In genomic region chr15:81399297-81399637, GRCm38 (mm10) we compare ENCODE assay signal across 9 mouse cellular contexts. TPM values are rescaled to one million over a fixed set of nuclear protein-coding genes. Genes with fewer than 3 reads are reported as not detected.
A peak's percentile ranks its signal among the peaks of the same experiment; 100 is the strongest.
DNase-seq lines count a peak whose midpoint lies in the region; ATAC-seq and TF ChIP-seq lines count a peak whose summit lies in the region.
"Had no signal": no experiment of that assay in that cellular context is flagged by ENCODE, and none has a peak within 500 bp of the region (broad histone marks: within the 10 kb centered on the region; RNA-seq: fewer than 3 reads in every experiment).

No protein-coding gene starts in this region.

- ATAC-seq in heart, embryonic 14.5 days (ENCODE audit: insufficient number of reproducible peaks, insufficient read depth, low FRiP score, low read depth), result peak; percentile 35; the same call in 1 of the 2 replicates
- ATAC-seq in G1E (ENCODE audit: extremely low read depth, insufficient number of reproducible peaks, low FRiP score, poor library complexity, severe bottlenecking), result no peak

- peak overlapping the region; percentile 92 for H3K9ac ChIP-seq in heart, embryonic 14.5 days (ENCODE audit: low read length)

- H3K9me3 ChIP-seq in heart, embryonic 14.5 days (ENCODE audit: control insufficient read depth, low read length), result no peaks in the 10 kb centered on the region
- H3K9me3 ChIP-seq in G1E (replicated peaks), result no peaks in the 10 kb centered on the region
- no peaks in the 10 kb centered on the region for H3K9me3 ChIP-seq in hindbrain, embryonic 10.5 days
- no peaks in the 10 kb centered on the region for H3K9me3 ChIP-seq in midbrain, embryonic 10.5 days (replicated peaks)

- H3K27ac ChIP-seq in heart, embryonic 14.5 days (replicated peaks in 1 of 2; ENCODE audit: control insufficient read depth in 1 of 2, insufficient read depth in 1 of 2, low read depth in 2 of 2, low read length in 2 of 2), result peak overlapping the region; percentile 92 to 94
- peak overlapping the region; percentile 99 for H3K27ac ChIP-seq in hindbrain, embryonic 10.5 days
- H3K27ac ChIP-seq in midbrain, embryonic 10.5 days (replicated peaks), result peak overlapping the region; percentile 96

- peak overlapping the region; percentile 69 for H3K4me2 ChIP-seq in heart, embryonic 14.5 days (ENCODE audit: low read length)

- intact Hi-C loops in heart, postnatal 36 days (cut with DNase I), result loop anchor here (2.0 kb wide), 3 partner anchors 38 to 186 kb away; partner anchors contain the start of genes Ep300, Rbx1 and Slc25a17

- H3K4me3 ChIP-seq in heart, embryonic 14.5 days (ENCODE audit: control insufficient read depth in 1 of 2, insufficient read depth in 1 of 2, low read depth in 1 of 2, low read length in 2 of 2), result peak overlapping the region; percentile 88 to 97
- peak overlapping the region; percentile 96 for H3K4me3 ChIP-seq in G1E (ENCODE audit: low read depth, low read length)
- H3K4me3 ChIP-seq in hindbrain, embryonic 10.5 days, result peak overlapping the region; percentile 93
- peak overlapping the region; percentile 90 for H3K4me3 ChIP-seq in midbrain, embryonic 10.5 days

- no peak for DNase-seq in heart, postnatal 36 days
- DNase-seq in G1E (ENCODE audit: low spot score), result no peak
- no peak for DNase-seq in hindbrain, embryonic 10.5 days (ENCODE audit: low spot score)
- no peak for DNase-seq in midbrain, embryonic 10.5 days (ENCODE audit: low spot score)
- no peak for DNase-seq in retina, embryonic 14.5 days (ENCODE audit: low spot score)
- DNase-seq in spleen, postnatal 14 days (ENCODE audit: low spot score in 2 of 2), result no peak
- DNase-seq in cerebellum, postnatal 14 days, result no peak

- under 1% methylated on average over 21 of the region's 21 CpGs for WGBS in heart, embryonic 14.5 days
- 0% methylated on average over 21 of the region's 21 CpGs for WGBS in hindbrain, embryonic 10.5 days
- 0% methylated on average over 21 of the region's 21 CpGs for WGBS in midbrain, embryonic 10.5 days

- no peaks in the 10 kb centered on the region for H3K27me3 ChIP-seq in heart, embryonic 14.5 days (ENCODE audit: control insufficient read depth, insufficient read depth, low read length)
- no peaks in the 10 kb centered on the region for H3K27me3 ChIP-seq in G1E (ENCODE audit: insufficient read depth, low read length)
- H3K27me3 ChIP-seq in hindbrain, embryonic 10.5 days (ENCODE audit: insufficient read depth, poor library complexity, severe bottlenecking), result no peaks in the 10 kb centered on the region
- H3K27me3 ChIP-seq in midbrain, embryonic 10.5 days (ENCODE audit: low read depth, poor library complexity, severe bottlenecking), result no peaks in the 10 kb centered on the region

- no peak for TF ChIP-seq CTCF in G1E (IDR thresholded peaks at IDR 0.05; ENCODE audit: low read depth, low read length)

- no peaks in the 10 kb centered on the region for H3K36me3 ChIP-seq in heart, embryonic 14.5 days (ENCODE audit: control insufficient read depth, insufficient read depth, low read length)
- peaks cover 17% of the 10 kb centered on the region for H3K36me3 ChIP-seq in G1E (replicated peaks)
- peaks cover 17% of the 10 kb centered on the region for H3K36me3 ChIP-seq in hindbrain, embryonic 10.5 days
- H3K36me3 ChIP-seq in midbrain, embryonic 10.5 days, result peaks cover 19% of the 10 kb centered on the region; the same call in 1 of the 2 replicates

- peaks cover 0 to 13% of the 10 kb centered on the region in 2 experiments; a peak in 2 of 4 replicates for H3K4me1 ChIP-seq in heart, embryonic 14.5 days (ENCODE audit: control insufficient read depth in 2 of 2, insufficient read depth in 2 of 2, low read length in 2 of 2)
- peaks cover 44% of the 10 kb centered on the region for H3K4me1 ChIP-seq in G1E (ENCODE audit: insufficient read depth, low read depth, low read length)
- H3K4me1 ChIP-seq in hindbrain, embryonic 10.5 days (replicated peaks), result peaks cover 28% of the 10 kb centered on the region
- peaks cover 26% of the 10 kb centered on the region for H3K4me1 ChIP-seq in midbrain, embryonic 10.5 days

RNA-seq across cellular contexts. Expression of gene St13, which starts 0.6 kb away (rescaled TPM):
- 101 and 105 TPM in 2 replicates for polyA plus RNA-seq in heart, embryonic 14.5 days (2014; fragmentation: Nextera tagmentation; extraction: Ambion mirVana)
- total RNA-seq in heart, postnatal 36 days (2021), result 10 to 100 TPM; 98.6 to 99.5 TPM
- 222 and 278 TPM in 2 replicates for total RNA-seq in G1E (2014; fragmentation: Nextera tagmentation)
- 264 and 337 TPM in 2 replicates for total RNA-seq in G1E (2017)
- 311 and 532 TPM in 2 replicates for polyA plus RNA-seq in G1E (2012)
- 172 and 202 TPM in 2 replicates for polyA plus RNA-seq in hindbrain, embryonic 10.5 days (2016; fragmentation: Nextera tagmentation; extraction: Ambion mirVana)
- 205 and 220 TPM in 2 replicates for polyA plus RNA-seq in midbrain, embryonic 10.5 days (2016; fragmentation: Nextera tagmentation; extraction: Ambion mirVana)

RNA-seq across cellular contexts. Expression of gene Xpnpep3, which starts 0.7 kb away (rescaled TPM):
- polyA plus RNA-seq in heart, embryonic 14.5 days (2014; fragmentation: Nextera tagmentation; extraction: Ambion mirVana), result 9.1 and 10.9 TPM in 2 replicates
- total RNA-seq in heart, postnatal 36 days (2021), result 10 to 100 TPM; 13.3 TPM
- total RNA-seq in G1E (2014; fragmentation: Nextera tagmentation) (18.3 and 28.3 TPM in 2 replicates), G1E (2017) (18.8 and 22.9 TPM in 2 replicates)
- 0.61 and 0.90 TPM in 2 replicates for polyA plus RNA-seq in G1E (2012)
- polyA plus RNA-seq in hindbrain, embryonic 10.5 days (2016; fragmentation: Nextera tagmentation; extraction: Ambion mirVana), result 10.6 and 11.6 TPM in 2 replicates
- 12.4 and 12.9 TPM in 2 replicates for polyA plus RNA-seq in midbrain, embryonic 10.5 days (2016; fragmentation: Nextera tagmentation; extraction: Ambion mirVana)

RNA-seq across cellular contexts. Expression of gene Dnajb7, which starts 8.8 kb away (rescaled TPM):
- polyA plus RNA-seq in heart, embryonic 14.5 days (2014; fragmentation: Nextera tagmentation; extraction: Ambion mirVana), result 1.1 and 1.3 TPM in 2 replicates
- total RNA-seq in heart, postnatal 36 days (2021), result not detected
- total RNA-seq in G1E (2014; fragmentation: Nextera tagmentation) (not detected in 2 replicates), G1E (2017) (0.49 TPM in 1 of 2 replicates, not detected in the other)
- polyA plus RNA-seq in G1E (2012), result not detected in 2 replicates
- polyA plus RNA-seq in hindbrain, embryonic 10.5 days (2016; fragmentation: Nextera tagmentation; extraction: Ambion mirVana), result 2.3 and 2.8 TPM in 2 replicates
- polyA plus RNA-seq in midbrain, embryonic 10.5 days (2016; fragmentation: Nextera tagmentation; extraction: Ambion mirVana), result 3.7 and 4.4 TPM in 2 replicates
- total RNA-seq: gastrocnemius, postnatal 14 days had no signal

RNA-seq across cellular contexts. Expression of gene Slc25a17, which starts 38.7 kb away (rescaled TPM):
- 54.9 and 56.4 TPM in 2 replicates for polyA plus RNA-seq in heart, embryonic 14.5 days (2014; fragmentation: Nextera tagmentation; extraction: Ambion mirVana)
- 10 to 100 TPM; 15.7 to 18.0 TPM for total RNA-seq in heart, postnatal 36 days (2021)
- 41.5 and 50.9 TPM in 2 replicates for total RNA-seq in G1E (2014; fragmentation: Nextera tagmentation)
- 58.2 and 64.8 TPM in 2 replicates for total RNA-seq in G1E (2017)
- polyA plus RNA-seq in G1E (2012), result 1.8 and 2.2 TPM in 2 replicates
- 87.1 and 93.7 TPM in 2 replicates for polyA plus RNA-seq in hindbrain, embryonic 10.5 days (2016; fragmentation: Nextera tagmentation; extraction: Ambion mirVana)
- 91.3 and 107 TPM in 2 replicates for polyA plus RNA-seq in midbrain, embryonic 10.5 days (2016; fragmentation: Nextera tagmentation; extraction: Ambion mirVana)
